Mouse (Mus musculus) gastrocnemius, adult 2 months (tissue): ENCODE results near the gene Pkn3. TPM values are rescaled to one million over a fixed set of nuclear protein-coding genes. Genes with fewer than 3 reads are reported as not detected.
A peak's percentile ranks its signal among the peaks of the same experiment; 100 is the strongest.

Experiments used
- DNase-seq: peaks from one replicate; pipeline ENCODE4 v3.0.0; 2022
- H3K27ac ChIP-seq: fragments of 200-600 bp; 2 replicates; pipeline ENCODE4 v1.8.1; 2022; ENCODE audit warnings: mild to moderate bottlenecking
- H3K4me3 ChIP-seq: fragments of 200-600 bp; 2 replicates; pipeline ENCODE4 v1.8.1; 2022; ENCODE audit warnings: mild to moderate bottlenecking, moderate library complexity
- CTCF ChIP-seq: fragments of 200-600 bp; IDR thresholded peaks from 2 replicates; pipeline ENCODE4 v1.8.1; 2022; ENCODE audit warnings: antibody characterized with exemption, mild to moderate bottlenecking, moderate library complexity
- intact Hi-C: fragments of 180-260 bp; cut with DNase I; formaldehyde crosslinking; loops from one replicate; pipeline ENCODE4 v1.15.1; 2025
- total RNA-seq, 2 experiments: library from RNA; stranded (reverse); gene quantifications; 2 replicates each; pipeline ENCODE4 v1.2.3; 2021

Pkn3 gene
- total RNA-seq, 2 experiments from 2014 or later, result 3.6 to 4.1 TPM

GRCm38 (mm10) chr2:30087310-30087709 lies 9.8 kb downstream of the Pkn3 start:
- Histone ChIP-seq H3K27ac (no peak overlapping the region), H3K4me3 (no peak overlapping the region)
- intact Hi-C loops, result no loop called here
- no peak for TF ChIP-seq CTCF
- no peak for DNase-seq

- intact Hi-C loops, result no loop called here
- DNase-seq, result no peak
- Histone ChIP-seq H3K4me3 (no peak overlapping the region), H3K27ac (no peak overlapping the region)
- no peak for TF ChIP-seq CTCF
Measured at GRCm38 (mm10) chr2:30091521-30091920, 14.0 kb downstream of the Pkn3 start.

GRCm38 (mm10) chr2:30092280-30092918 lies 14.9 kb downstream of the Pkn3 start:
- intact Hi-C loops, result loop anchor here (2.0 kb wide), 1 partner anchor 14 kb away; no protein-coding TSS in a partner anchor
- TF ChIP-seq CTCF, result no peak
- no peak for DNase-seq
- H3K4me3 ChIP-seq, result peak overlapping the region; percentile 88
- H3K27ac ChIP-seq, result peak overlapping the region; percentile 83

- Histone ChIP-seq H3K4me3 (peak within 1 kb of the TSS; percentile 88), H3K27ac (peak within 1 kb of the TSS; percentile 83)
- DNase-seq, result peak; percentile 96
- peak; percentile 7; the same call in 1 of the 2 replicates for TF ChIP-seq CTCF
- intact Hi-C loops, result loop anchor here (2.0 kb wide), 1 partner anchor 15 kb away; no protein-coding TSS in a partner anchor
Measured at GRCm38 (mm10) chr2:30093471-30094207, 16.2 kb downstream of the Pkn3 start, which contains the start of gene Zdhhc12. Zdhhc12 (minus strand) TSS chr2:30093648.

- TF ChIP-seq CTCF, result no peak
- intact Hi-C loops, result no loop called here
- H3K27ac ChIP-seq, result peak overlapping the region; percentile 83
- DNase-seq, result no peak
- peak overlapping the region; percentile 88 for H3K4me3 ChIP-seq
Measured at GRCm38 (mm10) chr2:30094208-30094588, 16.7 kb downstream of the Pkn3 start.

GRCm38 (mm10) chr2:30095882-30096527 lies 18.5 kb downstream of the Pkn3 start:
- TF ChIP-seq CTCF, result peak; percentile 81
- peak; percentile 59 for DNase-seq
- Histone ChIP-seq H3K4me3 (no peak overlapping the region), H3K27ac (no peak overlapping the region)
- intact Hi-C loops, result loop anchor here (1.0 to 2.0 kb wide), 2 partner anchors 19 to 53 kb away; partner anchors contain the start of gene Pkn3

- Histone ChIP-seq H3K4me3 (no peak overlapping the region), H3K27ac (no peak overlapping the region)
- no peak; the same call in 1 of the 2 replicates for TF ChIP-seq CTCF
- intact Hi-C loops, result loop anchor here (10.0 kb wide), 1 partner anchor 65 kb away; no protein-coding TSS in a partner anchor
- no peak for DNase-seq
Measured at GRCm38 (mm10) chr2:30100214-30100613, 22.7 kb downstream of the Pkn3 start.

- TF ChIP-seq CTCF, result peak; percentile 71
- no peak overlapping the region for H3K4me3 ChIP-seq
- H3K27ac ChIP-seq, result no peak overlapping the region
- DNase-seq, result peak; percentile 49
- intact Hi-C loops, result loop anchor here (10.0 kb wide), 1 partner anchor 58 kb away; no protein-coding TSS in a partner anchor
Measured at GRCm38 (mm10) chr2:30106364-30106763, 28.9 kb downstream of the Pkn3 start.

- intact Hi-C loops, result loop anchor here (10.0 kb wide), 1 partner anchor 57 kb away; no protein-coding TSS in a partner anchor
- H3K4me3 ChIP-seq, result no peak overlapping the region
- DNase-seq, result no peak
- no peak overlapping the region for H3K27ac ChIP-seq
- no peak for TF ChIP-seq CTCF
Measured at GRCm38 (mm10) chr2:30107646-30108045, 30.2 kb downstream of the Pkn3 start.

GRCm38 (mm10) chr2:30108260-30108659 lies 30.8 kb downstream of the Pkn3 start:
- no peak for DNase-seq
- intact Hi-C loops, result loop anchor here (10.0 kb wide), 1 partner anchor 57 kb away; no protein-coding TSS in a partner anchor
- no peak for TF ChIP-seq CTCF
- Histone ChIP-seq H3K27ac (no peak overlapping the region), H3K4me3 (no peak overlapping the region)

- no peak for DNase-seq
- Histone ChIP-seq H3K4me3 (no peak overlapping the region), H3K27ac (no peak overlapping the region)
- intact Hi-C loops, result no loop called here
- TF ChIP-seq CTCF, result no peak
Measured at GRCm38 (mm10) chr2:30111500-30111899, 34.0 kb downstream of the Pkn3 start.

- DNase-seq, result no peak
- H3K4me3 ChIP-seq, result no peak overlapping the region
- TF ChIP-seq CTCF, result no peak
- H3K27ac ChIP-seq, result no peak overlapping the region
- intact Hi-C loops, result no loop called here
Measured at GRCm38 (mm10) chr2:30112564-30112963, 35.1 kb downstream of the Pkn3 start.
